Mouse (Mus musculus): Measurements from ENCODE around the gene Myl6b. TPM values are rescaled to one million over a fixed set of nuclear protein-coding genes. Genes with fewer than 3 reads are reported as not detected.
A peak's percentile ranks its signal among the peaks of the same experiment; 100 is the strongest.

Myl6b gene
- total and polyA plus RNA-seq, 2 experiments from 2014 or later, result 4.2 to 34.6 TPM

DNA sequence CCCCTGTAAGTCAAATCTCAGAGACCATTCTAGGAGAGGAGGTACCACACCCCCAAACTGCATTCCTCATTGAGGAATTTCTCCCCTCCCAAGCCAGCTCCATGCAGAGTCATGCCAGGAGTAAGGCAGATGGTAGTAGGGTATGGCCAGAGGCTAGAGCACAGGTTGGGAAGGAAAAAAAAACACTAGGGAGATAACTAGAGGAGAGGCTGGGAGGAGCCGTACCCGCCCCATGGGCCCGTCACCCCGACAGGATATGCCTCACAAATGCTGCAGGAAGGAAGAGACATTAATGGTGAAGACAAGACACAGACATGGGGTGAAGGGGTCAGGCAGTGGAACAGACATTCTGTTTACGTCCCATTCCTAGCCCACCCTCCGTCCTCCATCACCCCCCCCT lies 7.0 kb downstream of the Myl6b start:
- no peaks in the 10 kb centered on the region for H3K9me3 ChIP-seq (ENCODE audit: low read length)
- no peak overlapping the region for H3K9ac ChIP-seq (replicated peaks; ENCODE audit: low read length)
- WGBS, result 71% methylated on average over 6 of the region's 6 CpGs
- TF ChIP-seq CTCF (IDR thresholded peaks at IDR 0.05; ENCODE audit: low read depth), result no peak
- H3K4me3 ChIP-seq (ENCODE audit: low read length), result no peak overlapping the region
- H3K27me3 ChIP-seq (ENCODE audit: insufficient read depth, low read length), result no peaks in the 10 kb centered on the region
- DNase-seq (ENCODE audit: low spot score) (no peak), ATAC-seq (no peak)
- H3K27ac ChIP-seq, result peak overlapping the region; percentile 23
- peaks cover 36% of the 10 kb centered on the region for H3K36me3 ChIP-seq (ENCODE audit: insufficient read depth, low read length)
- peak overlapping the region; percentile 71 for H3K4me2 ChIP-seq (ENCODE audit: low read depth, low read length)
- peaks cover 14% of the 10 kb centered on the region for H3K4me1 ChIP-seq (ENCODE audit: insufficient read depth, low read length)

DNA sequence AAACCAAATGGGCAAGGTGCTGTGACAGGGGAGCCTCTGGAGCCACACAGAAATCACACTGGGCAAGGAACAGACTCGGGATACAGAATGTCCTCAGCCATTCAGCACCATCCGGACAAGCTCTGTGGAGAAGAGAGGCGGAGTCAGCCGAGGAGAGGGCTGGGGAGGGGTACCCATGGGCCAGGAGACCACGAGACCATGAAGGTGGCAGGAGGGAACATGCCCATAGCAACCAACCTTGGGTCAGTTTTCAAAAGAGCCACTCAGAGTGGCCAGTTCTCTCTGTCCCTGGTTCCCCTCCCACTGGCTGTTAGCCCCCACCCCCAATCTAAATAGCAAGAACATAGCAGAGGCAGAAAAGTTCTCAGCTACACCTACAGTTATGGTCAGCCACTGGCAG lies 7.6 kb downstream of the Myl6b start:
- peaks cover 36% of the 10 kb centered on the region for H3K36me3 ChIP-seq (ENCODE audit: insufficient read depth, low read length)
- no peaks in the 10 kb centered on the region for H3K27me3 ChIP-seq (ENCODE audit: insufficient read depth, low read length)
- H3K9ac ChIP-seq (replicated peaks; ENCODE audit: low read length), result no peak overlapping the region
- no peaks in the 10 kb centered on the region for H3K9me3 ChIP-seq (ENCODE audit: low read length)
- ATAC-seq (no peak), DNase-seq (ENCODE audit: low spot score) (peak; percentile 12)
- TF ChIP-seq CTCF (IDR thresholded peaks at IDR 0.05; ENCODE audit: low read depth), result no peak
- H3K4me2 ChIP-seq (ENCODE audit: low read depth, low read length), result peak overlapping the region; percentile 71; the same call in 1 of the 2 replicates
- peaks cover 14% of the 10 kb centered on the region for H3K4me1 ChIP-seq (ENCODE audit: insufficient read depth, low read length)
- no peak overlapping the region for H3K4me3 ChIP-seq (ENCODE audit: low read length)
- WGBS, result 30% methylated on average over 5 of the region's 5 CpGs
- H3K27ac ChIP-seq, result peak overlapping the region; percentile 23

DNA sequence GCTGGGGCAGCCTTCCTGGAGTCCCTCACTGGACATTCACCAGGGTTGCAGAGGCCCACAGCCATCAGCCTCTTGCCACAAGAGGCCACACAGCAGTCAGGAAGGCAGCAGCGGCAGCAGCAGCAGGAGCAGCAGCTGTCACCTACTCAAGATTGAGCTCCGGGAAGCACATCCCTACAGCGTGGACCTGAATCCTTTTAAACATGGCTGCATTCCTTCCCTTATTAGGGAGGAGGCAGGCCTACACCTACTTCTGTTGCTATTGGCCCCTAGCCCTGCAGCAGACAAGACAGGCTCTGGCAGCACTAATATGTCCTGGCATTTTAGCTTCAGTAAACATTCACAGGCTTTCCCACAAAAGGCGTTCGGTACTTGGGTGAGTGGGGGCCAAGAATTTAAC lies 8.3 kb downstream of the Myl6b start:
- no peak overlapping the region for H3K9ac ChIP-seq (replicated peaks; ENCODE audit: low read length)
- DNase-seq (ENCODE audit: low spot score), result peak; percentile 15

DNA sequence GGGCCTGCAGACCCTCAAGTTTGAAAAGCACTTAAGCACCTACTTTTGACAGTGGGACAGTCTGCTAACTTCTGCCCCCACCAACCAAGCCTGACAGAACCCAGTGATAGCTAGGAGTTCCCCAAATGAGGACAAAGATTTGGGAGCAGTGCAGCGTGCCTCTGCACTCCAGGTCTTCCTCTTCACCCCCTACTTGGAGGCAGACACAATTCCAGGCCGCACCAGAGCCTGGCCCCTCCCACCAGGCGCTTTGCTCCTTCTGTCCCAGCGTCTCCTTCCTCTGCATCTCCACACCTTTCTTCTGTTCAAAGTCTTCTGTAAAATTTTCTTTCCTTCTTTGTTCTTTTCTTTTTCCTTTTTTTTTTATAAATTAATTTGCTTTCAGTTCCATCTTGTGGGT lies 8.7 kb downstream of the Myl6b start:
- H3K9me3 ChIP-seq (ENCODE audit: low read length), result no peaks in the 10 kb centered on the region
- H3K4me1 ChIP-seq (ENCODE audit: insufficient read depth, low read length), result peaks cover 11% of the 10 kb centered on the region; the same call in 1 of the 2 replicates
- WGBS, result 48% methylated on average over 4 of the region's 4 CpGs
- TF ChIP-seq CTCF (IDR thresholded peaks at IDR 0.05; ENCODE audit: low read depth), result no peak
- DNase-seq (ENCODE audit: low spot score) (no peak), ATAC-seq (no peak)
- no peaks in the 10 kb centered on the region for H3K27me3 ChIP-seq (ENCODE audit: insufficient read depth, low read length)
- no peak overlapping the region for H3K4me2 ChIP-seq (ENCODE audit: low read depth, low read length)
- peak overlapping the region; percentile 49 for H3K27ac ChIP-seq
- no peak overlapping the region for H3K4me3 ChIP-seq (ENCODE audit: low read length)
- peaks cover 41% of the 10 kb centered on the region for H3K36me3 ChIP-seq (ENCODE audit: insufficient read depth, low read length)
- H3K9ac ChIP-seq (replicated peaks; ENCODE audit: low read length), result no peak overlapping the region

More for the DNA sequence above, 8.3 kb downstream of the Myl6b start:
- peaks cover 41% of the 10 kb centered on the region for H3K36me3 ChIP-seq (ENCODE audit: insufficient read depth, low read length)
- TF ChIP-seq CTCF (IDR thresholded peaks at IDR 0.05; ENCODE audit: low read depth), result no peak
- WGBS, result 61% methylated on average over 5 of the region's 5 CpGs
- H3K27ac ChIP-seq, result peak overlapping the region; percentile 49
- H3K4me1 ChIP-seq (ENCODE audit: insufficient read depth, low read length), result peaks cover 14% of the 10 kb centered on the region
- no peaks in the 10 kb centered on the region for H3K9me3 ChIP-seq (ENCODE audit: low read length)
- H3K27me3 ChIP-seq (ENCODE audit: insufficient read depth, low read length), result no peaks in the 10 kb centered on the region
- no peak overlapping the region for H3K4me2 ChIP-seq (ENCODE audit: low read depth, low read length)
- no peak overlapping the region for H3K4me3 ChIP-seq (ENCODE audit: low read length)
- ATAC-seq, result no peak

DNA sequence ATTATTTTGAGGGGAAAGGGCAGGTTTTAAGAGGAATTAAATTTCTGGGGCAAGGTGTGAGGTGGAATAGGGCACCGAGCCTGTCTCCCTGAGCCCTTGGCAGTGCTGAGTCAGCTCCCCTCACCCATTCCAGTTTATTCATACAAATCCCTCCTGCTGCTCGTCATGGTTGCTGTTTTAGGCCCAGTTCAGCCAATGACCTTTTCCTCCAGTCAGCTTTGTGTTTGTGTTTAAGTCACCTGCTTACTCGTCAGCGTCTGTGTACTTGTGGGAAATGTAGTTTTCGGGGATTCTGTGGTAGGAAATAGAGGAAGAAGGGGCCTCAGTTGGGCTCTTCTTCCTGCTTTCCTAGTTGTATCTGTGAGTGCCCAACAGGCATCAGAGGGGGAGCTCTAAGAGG lies 9.1 kb downstream of the Myl6b start:
- Histone ChIP-seq H3K4me3 (ENCODE audit: low read length) (no peak overlapping the region), H3K36me3 (ENCODE audit: insufficient read depth, low read length) (peaks cover 43% of the 10 kb centered on the region), H3K27me3 (ENCODE audit: insufficient read depth, low read length) (no peaks in the 10 kb centered on the region), H3K4me2 (ENCODE audit: low read depth, low read length) (no peak overlapping the region), H3K9me3 (ENCODE audit: low read length) (no peaks in the 10 kb centered on the region), H3K27ac (peak overlapping the region; percentile 49), H3K4me1 (ENCODE audit: insufficient read depth, low read length) (peaks cover 8% of the 10 kb centered on the region; the same call in 1 of the 2 replicates), H3K9ac (replicated peaks; ENCODE audit: low read length) (no peak overlapping the region)
- DNase-seq (ENCODE audit: low spot score) (no peak), ATAC-seq (no peak)
- TF ChIP-seq CTCF (IDR thresholded peaks at IDR 0.05; ENCODE audit: low read depth), result no peak
- 60% methylated on average over 5 of the region's 5 CpGs for WGBS

GRCm38 (mm10) chr10:128488776-128489175 lies 9.7 kb downstream of the Myl6b start:
- H3K27ac ChIP-seq, result no peak overlapping the region
- H3K36me3 ChIP-seq (ENCODE audit: insufficient read depth, low read length), result peaks cover 49% of the 10 kb centered on the region
- H3K9me3 ChIP-seq (ENCODE audit: low read length), result no peaks in the 10 kb centered on the region
- H3K4me3 ChIP-seq (ENCODE audit: low read length), result no peak overlapping the region
- no peak for DNase-seq (ENCODE audit: low spot score)
- no peaks in the 10 kb centered on the region for H3K27me3 ChIP-seq (ENCODE audit: insufficient read depth, low read length)
- peaks cover 8% of the 10 kb centered on the region; the same call in 1 of the 2 replicates for H3K4me1 ChIP-seq (ENCODE audit: insufficient read depth, low read length)
- TF ChIP-seq CTCF (IDR thresholded peaks at IDR 0.05; ENCODE audit: low read depth), result no peak
- no peak overlapping the region for H3K9ac ChIP-seq (replicated peaks; ENCODE audit: low read length)
- WGBS, result 69% methylated on average over 4 of the region's 4 CpGs
- no peak for ATAC-seq
- H3K4me2 ChIP-seq (ENCODE audit: low read depth, low read length), result no peak overlapping the region

DNA sequence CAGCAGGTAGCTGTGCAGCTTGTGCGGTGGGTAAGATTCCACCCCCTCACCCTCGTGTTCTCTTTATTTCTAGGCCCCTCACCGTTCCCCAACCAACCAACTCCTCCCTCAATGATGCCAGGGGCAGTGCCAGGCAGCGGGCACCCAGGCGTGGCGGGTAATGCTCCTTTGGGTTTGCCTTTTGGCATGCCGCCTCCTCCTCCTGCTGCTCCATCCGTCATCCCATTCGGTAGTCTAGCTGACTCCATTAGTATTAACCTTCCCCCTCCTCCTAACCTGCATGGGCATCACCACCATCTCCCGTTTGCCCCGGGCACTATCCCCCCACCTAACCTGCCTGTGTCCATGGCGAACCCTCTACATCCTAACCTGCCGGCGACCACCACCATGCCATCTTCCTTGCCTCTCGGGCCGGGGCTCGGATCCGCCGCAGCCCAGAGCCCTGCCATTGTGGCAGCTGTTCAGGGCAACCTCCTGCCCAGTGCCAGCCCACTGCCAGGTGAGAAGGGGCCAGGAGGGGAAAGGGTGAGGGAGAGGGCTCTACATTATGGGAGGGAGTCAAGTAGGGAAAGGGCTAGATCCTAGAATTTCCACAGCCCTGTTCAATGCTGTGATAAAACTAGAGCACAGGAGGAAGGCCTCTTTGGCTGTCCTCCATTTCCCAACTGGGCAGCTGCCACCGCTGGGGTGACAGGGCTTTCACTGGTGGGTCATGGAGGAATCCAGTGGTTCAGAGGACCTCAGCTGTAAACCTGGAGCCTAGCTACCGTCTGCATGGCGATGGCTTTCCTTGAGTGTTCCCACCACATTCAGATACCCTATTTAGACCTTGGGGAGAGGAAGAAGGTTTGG lies 10.4 kb downstream of the Myl6b start:
- peaks cover 8% of the 10 kb centered on the region; the same call in 1 of the 2 replicates for H3K4me1 ChIP-seq (ENCODE audit: insufficient read depth, low read length)
- H3K27me3 ChIP-seq (ENCODE audit: insufficient read depth, low read length), result no peaks in the 10 kb centered on the region
- no peak overlapping the region for H3K4me2 ChIP-seq (ENCODE audit: low read depth, low read length)
- H3K27ac ChIP-seq, result no peak overlapping the region
- H3K9ac ChIP-seq (replicated peaks; ENCODE audit: low read length), result no peak overlapping the region
- ATAC-seq (no peak), DNase-seq (ENCODE audit: low spot score) (no peak)
- 74% methylated on average over 22 of the region's 22 CpGs for WGBS
- TF ChIP-seq CTCF (IDR thresholded peaks at IDR 0.05; ENCODE audit: low read depth), result no peak
- H3K9me3 ChIP-seq (ENCODE audit: low read length), result no peaks in the 10 kb centered on the region
- H3K36me3 ChIP-seq (ENCODE audit: insufficient read depth, low read length), result peaks cover 56% of the 10 kb centered on the region
- H3K4me3 ChIP-seq (ENCODE audit: low read length), result no peak overlapping the region

Data from hindbrain, postnatal 0 days (tissue).